Mouse (Mus musculus): ENCODE results near the gene Kmt2d.

Kmt2d gene

GRCm38 (mm10) chr15:98792233-98793020 is 78.6 kb downstream of the Kmt2d start:
- ChIA-PET POLR2A (interaction anchor here in 3 of 4 experiments (0.6 to 6.9 kb wide), 7 partner anchors 12 to 139 kb away, joined by 3 to 36 read pairs (median 5); partner anchors contain the start of gene Wnt10b (in 1 of the 3)), CTCF (interaction anchor here in 2 of 4 experiments (0.9 to 4.3 kb wide), 6 partner anchors 7 to 275 kb away, joined by 3 to 26 read pairs (median 4); partner anchors contain the start of gene Lmbr1l (in 1 of the 2))

GRCm38 (mm10) chr15:98791771-98792170 is 79.2 kb downstream of the Kmt2d start:
- ChIA-PET CTCF (interaction anchor here in 3 of 4 experiments (0.6 to 4.3 kb wide), 8 partner anchors 7 to 275 kb away, joined by 3 to 30 read pairs (median 7); no protein-coding TSS in a partner anchor), POLR2A (interaction anchor here in 3 of 4 experiments (0.6 to 6.9 kb wide), 9 partner anchors 12 to 139 kb away, joined by 3 to 36 read pairs (median 4); partner anchors contain the start of genes Fkbp11 (in 1 of the 3) and Wnt10b (in 1 of the 3))

GRCm38 (mm10) chr15:98791221-98791620 is 79.8 kb downstream of the Kmt2d start:
- POLR2A ChIA-PET: interaction anchor here (0.7 to 6.9 kb wide), 14 partner anchors 11 to 114 kb away, joined by 3 to 36 read pairs (median 4); partner anchors contain the start of genes Fkbp11 (in 2 of the 4), Rnd1 (in 1 of the 4) and Wnt10b (in 1 of the 4)
- CTCF ChIA-PET: interaction anchor here (0.6 to 4.3 kb wide), 18 partner anchors 8 to 300 kb away, joined by 3 to 30 read pairs (median 5); partner anchors contain the start of gene Ddx23 (in 1 of the 4)

GRCm38 (mm10) chr15:98790761-98791160 is 80.2 kb downstream of the Kmt2d start:
- ChIA-PET POLR2A (interaction anchor here (0.7 to 6.9 kb wide), 18 partner anchors 10 to 220 kb away, joined by 3 to 36 read pairs (median 4); partner anchors contain the start of genes Fkbp11 (in 2 of the 4), 4930415O20Rik (in 1 of the 4), Arf3 (in 1 of the 4) and Ccnt1 (in 1 of the 4)), CTCF (interaction anchor here (0.5 to 4.3 kb wide), 29 partner anchors 8 to 300 kb away, joined by 3 to 30 read pairs (median 4); partner anchors contain the start of genes Ddx23 (in 1 of the 4) and Wnt10b (in 1 of the 4))

- ChIA-PET CTCF (interaction anchor here (0.5 to 4.3 kb wide), 26 partner anchors 9 to 247 kb away, joined by 3 to 30 read pairs (median 4); partner anchors contain the start of genes Ddx23 (in 1 of the 4) and Wnt10b (in 1 of the 4)), POLR2A (interaction anchor here in 3 of 4 experiments (0.7 to 6.9 kb wide), 13 partner anchors 9 to 219 kb away, joined by 3 to 36 read pairs (median 5); partner anchors contain the start of genes 4930415O20Rik (in 1 of the 3), Arf3 (in 1 of the 3), Ccnt1 (in 1 of the 3) and Fkbp11 (in 1 of the 3))
These were observed 81.1 kb downstream of the Kmt2d start, which contains the start of gene Wnt1 for GRCm38 (mm10) chr15:98789661-98790535. Wnt1 (plus strand) TSS chr15:98789857.

GRCm38 (mm10) chr15:98788972-98789660 is 81.9 kb downstream of the Kmt2d start:
- CTCF ChIA-PET: interaction anchor here (0.6 to 4.3 kb wide), 11 partner anchors 8 to 171 kb away, joined by 3 to 30 read pairs (median 3); no protein-coding TSS in a partner anchor
- POLR2A ChIA-PET: interaction anchor here in 2 of 4 experiments (1.2 to 6.9 kb wide), 4 partner anchors 10 to 30 kb away, joined by 3 to 36 read pairs (median 7); partner anchors contain the start of gene Wnt10b (in 1 of the 2)

GRCm38 (mm10) chr15:98787930-98788329 is 83.1 kb downstream of the Kmt2d start:
- POLR2A ChIA-PET: interaction anchor here in 1 of 4 experiments (0.6 to 6.9 kb wide), 3 partner anchors 9 to 143 kb away, joined by 4 to 36 read pairs (median 6); partner anchors contain the start of gene Wnt10b
- CTCF ChIA-PET: interaction anchor here in 2 of 4 experiments (1.6 to 4.3 kb wide), 2 partner anchors 12 to 44 kb away, joined by 3 to 26 read pairs; no protein-coding TSS in a partner anchor

GRCm38 (mm10) chr15:98785744-98786143 is 85.3 kb downstream of the Kmt2d start:
- POLR2A ChIA-PET: interaction anchor here in 1 of 4 experiments (1.1 to 1.6 kb wide), 2 partner anchors 23 to 45 kb away, joined by 4 read pairs; partner anchors contain the start of gene Arf3
- CTCF ChIA-PET: interaction anchor here in 1 of 4 experiments (2.2 kb wide), 1 partner anchor 14 kb away, joined by 5 read pairs; no protein-coding TSS in a partner anchor

Measured in embryonic stem cell, embryonic (primary cell).